Mouse (Mus musculus) urinary bladder, postnatal 4 days (tissue): ENCODE data around the gene Slc51a.
"Not testable (repeated sequence)": the region's sequence is repeated elsewhere in the genome, so short reads cannot be mapped to it uniquely, and the experiment has no call there.

Experiments used
- DNase-seq, 2 experiments: peaks; one replicate each; pipeline ENCODE4 v3.0.0; 2021 to 2022; ENCODE audit warnings: low spot score in 2 of 2

Slc51a gene

GRCm38 (mm10) chr16:32468488-32468887 lies 19.2 kb downstream of the Slc51a start:
- DNase-seq, result no peak

DNA sequence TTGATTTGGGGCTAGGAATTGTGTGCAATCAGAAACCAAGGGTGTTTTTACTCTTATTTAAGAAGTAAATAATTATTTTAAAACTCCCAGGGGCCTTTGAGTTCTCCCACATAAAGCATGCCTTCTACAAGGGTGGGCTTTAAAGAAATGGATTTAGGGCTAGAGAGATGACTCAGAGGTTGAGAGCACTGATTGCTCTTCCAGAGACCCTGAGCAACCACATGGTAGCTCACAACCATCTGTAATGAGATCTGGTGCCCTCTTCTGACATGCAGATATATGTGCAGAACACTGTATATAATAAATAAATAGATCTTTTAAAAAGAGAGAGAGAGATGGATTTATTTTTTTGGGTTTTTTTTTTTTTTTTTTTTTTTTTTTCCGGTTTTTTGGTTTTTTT lies 22.8 kb downstream of the Slc51a start:
- DNase-seq, result no peak

- no peak for DNase-seq
These were observed 24.3 kb downstream of the Slc51a start for GRCm38 (mm10) chr16:32463426-32463825.

DNA sequence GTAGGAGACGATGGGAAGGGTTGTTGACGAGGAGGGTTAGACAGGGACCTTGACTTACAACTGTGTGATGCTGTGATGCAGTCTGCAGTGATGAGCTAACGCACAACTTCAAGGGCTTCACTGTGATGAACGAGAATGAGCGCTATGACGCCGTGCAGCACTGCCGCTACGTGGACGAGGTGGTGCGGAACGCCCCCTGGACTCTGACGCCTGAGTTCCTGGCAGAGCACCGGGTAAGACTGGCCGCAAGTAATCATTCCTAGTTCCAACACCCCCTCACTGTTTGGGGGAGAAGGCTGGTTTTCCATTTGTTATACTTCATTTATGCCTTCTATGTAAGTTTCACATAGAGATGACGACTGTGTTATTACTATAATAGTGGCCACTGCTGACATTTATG lies 24.7 kb downstream of the Slc51a start:
- DNase-seq, result no peak

DNA sequence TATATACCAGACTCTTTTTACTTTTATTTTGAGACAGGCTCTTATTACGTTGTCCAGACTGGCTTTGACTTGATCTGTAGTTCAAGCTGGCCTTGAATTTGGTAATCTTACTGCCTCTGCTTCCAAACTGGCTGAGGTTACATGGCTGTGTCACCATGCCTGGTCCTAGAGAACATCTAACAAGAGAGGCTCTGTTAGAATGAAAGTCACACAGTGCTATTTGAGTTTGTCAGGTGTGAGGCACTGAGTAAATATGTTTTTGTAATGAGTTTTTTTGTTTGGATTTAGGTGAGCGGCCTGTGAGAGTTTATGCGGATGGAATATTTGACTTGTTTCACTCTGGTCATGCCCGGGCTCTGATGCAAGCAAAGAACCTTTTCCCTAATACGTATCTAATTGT lies 26.0 kb downstream of the Slc51a start:
- no peak for DNase-seq

GRCm38 (mm10) chr16:32460518-32460917 lies 27.2 kb downstream of the Slc51a start:
- no peak for DNase-seq

- DNase-seq, result no peak
These were observed 29.9 kb downstream of the Slc51a start for GRCm38 (mm10) chr16:32457589-32458386.

GRCm38 (mm10) chr16:32456761-32457160 lies 30.9 kb downstream of the Slc51a start:
- no peak for DNase-seq

DNA sequence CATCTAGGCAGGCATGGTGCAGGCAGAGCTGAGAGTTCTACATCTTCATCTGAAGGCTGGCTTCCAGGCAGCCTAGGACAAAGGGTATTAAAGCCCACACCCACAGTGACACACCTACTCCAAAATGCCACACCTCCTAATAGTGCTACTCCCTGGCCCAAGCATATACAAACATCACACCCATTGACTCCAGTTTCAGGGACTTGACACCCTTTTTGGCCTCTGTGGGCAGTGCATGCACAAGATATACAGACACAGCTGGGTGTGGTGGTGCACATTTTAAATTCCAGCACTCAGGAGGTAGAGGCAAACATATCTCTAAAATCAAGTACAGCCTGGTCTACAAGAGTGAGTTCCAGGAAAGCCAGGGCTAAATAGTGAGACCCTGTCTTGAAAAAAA lies 31.6 kb downstream of the Slc51a start:
- no peak for DNase-seq

DNA sequence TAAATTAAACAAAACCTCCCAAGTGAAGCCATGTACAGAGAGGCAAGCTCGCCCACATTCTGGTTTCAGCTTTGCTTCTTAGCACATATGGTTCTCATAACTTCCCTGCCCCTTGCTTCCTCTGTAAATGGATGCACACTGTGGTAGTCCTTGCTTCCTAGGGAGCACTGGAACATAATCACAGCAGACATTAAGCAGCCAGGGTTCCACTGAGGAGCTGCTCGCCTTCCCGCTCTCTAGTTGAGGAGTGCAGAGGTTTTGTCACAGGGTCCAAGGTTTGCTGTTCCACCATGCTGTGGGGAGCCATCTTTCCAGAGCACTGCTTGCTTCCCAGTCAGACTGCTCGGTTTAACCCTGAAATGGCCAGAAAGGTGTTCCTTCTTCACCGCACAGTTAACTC lies 33.0 kb downstream of the Slc51a start:
- no peak for DNase-seq

DNA sequence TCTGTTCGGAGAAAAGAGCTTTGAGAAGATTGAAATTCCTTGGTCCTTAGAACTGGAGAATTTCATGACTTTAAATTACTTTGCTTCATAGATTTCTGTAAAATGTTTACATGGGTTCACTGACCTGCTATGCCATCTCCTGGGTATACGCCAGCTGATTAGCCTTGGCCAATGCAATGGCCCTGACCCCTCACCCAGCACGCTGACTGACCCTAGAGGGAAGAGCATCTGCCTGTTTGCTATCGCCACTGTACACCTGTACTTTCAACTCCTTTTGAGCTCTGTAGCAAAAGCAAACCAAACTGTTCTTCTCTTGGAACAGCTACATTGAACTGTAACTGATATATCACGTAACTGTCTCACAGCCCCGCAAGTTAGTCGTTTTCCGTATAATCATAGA lies 34.6 kb downstream of the Slc51a start:
- DNase-seq, result no peak

DNA sequence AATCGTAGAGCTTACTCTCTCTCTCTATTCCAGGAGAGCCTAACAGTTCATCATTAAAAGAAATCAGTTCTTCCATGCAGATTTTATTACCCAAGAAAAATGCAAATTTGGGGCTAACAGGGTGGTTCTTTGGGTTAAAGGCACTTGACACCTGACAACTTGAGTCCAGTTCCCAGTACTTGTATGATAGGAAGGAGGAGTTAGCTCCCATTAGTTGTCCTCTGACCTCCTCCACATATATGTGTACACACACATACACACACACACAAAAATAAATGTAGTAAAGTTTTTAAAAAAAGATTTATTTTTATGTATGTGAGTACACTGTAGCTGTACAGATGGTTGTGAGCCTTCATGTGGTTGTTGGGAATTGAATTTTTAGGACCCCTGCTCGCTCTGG lies 37.5 kb downstream of the Slc51a start:
- no peak for DNase-seq

- DNase-seq, result no peak
These were observed 38.0 kb downstream of the Slc51a start for GRCm38 (mm10) chr16:32449665-32450064.

- no peak for DNase-seq
These were observed 41.0 kb downstream of the Slc51a start for GRCm38 (mm10) chr16:32446563-32447138.

GRCm38 (mm10) chr16:32445558-32445957 lies 42.1 kb downstream of the Slc51a start:
- no peak for DNase-seq

- not testable (repeated sequence) for DNase-seq
These were observed 43.1 kb downstream of the Slc51a start for GRCm38 (mm10) chr16:32444615-32445014.

GRCm38 (mm10) chr16:32441432-32441831 lies 46.2 kb downstream of the Slc51a start:
- DNase-seq, result no peak

- DNase-seq, result no peak
These were observed 50.4 kb downstream of the Slc51a start for GRCm38 (mm10) chr16:32437266-32437665.

DNA sequence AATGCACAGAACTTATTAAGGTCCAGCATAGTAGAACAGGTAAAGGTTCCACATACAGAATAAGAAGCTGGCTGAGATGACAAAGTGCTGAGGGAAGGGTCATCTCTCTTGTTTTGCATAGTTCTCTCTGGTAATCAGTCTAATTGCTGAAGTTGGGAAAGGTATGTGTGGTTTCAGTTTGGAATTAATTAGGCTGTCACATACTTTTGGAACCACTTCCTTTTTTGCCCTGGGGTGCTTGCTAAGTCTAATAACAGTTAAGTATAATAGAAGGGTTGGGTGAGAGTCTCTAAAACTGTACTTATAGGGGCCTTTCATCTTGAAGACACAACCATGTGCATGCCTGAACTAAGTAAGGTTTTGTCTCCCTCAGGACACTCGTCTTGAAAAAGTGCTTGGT lies 51.0 kb downstream of the Slc51a start:
- DNase-seq, result no peak

GRCm38 (mm10) chr16:32434691-32435090 lies 53.0 kb downstream of the Slc51a start:
- no peak for DNase-seq

- DNase-seq, result no peak
These were observed 53.6 kb downstream of the Slc51a start for GRCm38 (mm10) chr16:32434066-32434465.

DNA sequence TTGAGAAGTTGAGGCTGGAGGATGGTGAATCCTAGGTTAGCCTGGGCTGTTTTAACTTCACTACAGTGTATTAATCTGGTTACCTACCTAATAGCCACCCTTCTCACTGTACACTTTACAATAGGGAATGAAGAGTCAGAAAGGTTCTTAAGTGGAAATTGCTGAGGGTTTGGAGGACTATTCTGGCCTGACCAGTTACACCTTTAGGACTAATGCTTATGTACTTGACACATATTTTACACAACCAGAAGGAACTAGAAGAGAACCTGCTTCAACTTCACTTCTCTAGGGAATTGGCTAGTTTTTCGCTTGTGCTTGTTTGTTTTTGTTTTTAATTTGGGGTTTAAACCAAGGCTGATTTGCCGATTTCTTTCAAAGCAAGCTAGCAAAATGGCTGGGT lies 54.5 kb downstream of the Slc51a start:
- DNase-seq, result no peak

- DNase-seq, result no peak
These were observed 55.8 kb downstream of the Slc51a start for GRCm38 (mm10) chr16:32431926-32432325.
